Mouse (Mus musculus) layer of hippocampus, postnatal 36 days (tissue): ENCODE measurements around the gene Sema6b. TPM values are rescaled to one million over a fixed set of nuclear protein-coding genes. Genes with fewer than 3 reads are reported as not detected.

Source experiments
- DNase-seq, 2 experiments: peaks; one replicate each; pipeline ENCODE4 v3.0.0; 2022
- microRNA-seq, 2 experiments: library from miRNA; unstranded; fragments of <30 nt; microRNA quantifications; one replicate each; pipeline ENCODE4 v1.2.0; 2021
- total RNA-seq, 2 experiments: library from RNA; stranded (reverse); gene quantifications; 2 replicates each; pipeline ENCODE4 v1.2.3; 2021

The Sema6b gene
- total RNA-seq, 2 experiments from 2014 or later: 129 to 138 TPM

GRCm38 (mm10) chr17:56080781-56081585 is 59.2 kb downstream of the Sema6b start:
- peak; percentile 47 to 49 for DNase-seq

- DNase-seq: no peak
Observed at GRCm38 (mm10) chr17:56079921-56080320, 60.2 kb downstream of the Sema6b start.

- DNase-seq: peak; percentile 99 to 100
Observed at GRCm38 (mm10) chr17:56078880-56079795, 61.0 kb downstream of the Sema6b start, which contains the start of gene Hdgfl2. Gene Hdgfl2 (plus strand): TSS chr17:56079634.

- DNase-seq: peak in 1 of 2 experiments; percentile 19
Observed at GRCm38 (mm10) chr17:56078361-56078760, 61.8 kb downstream of the Sema6b start.

- DNase-seq: no peak
Observed at GRCm38 (mm10) chr17:56077523-56077922, 62.6 kb downstream of the Sema6b start.

GRCm38 (mm10) chr17:56074827-56075208 is 65.3 kb downstream of the Sema6b start, which contains the start of gene Ubxn6:
Gene Ubxn6 (minus strand): TSS chr17:56075028.
- DNase-seq: peak; percentile 96

- DNase-seq: peak; percentile 51 to 64
Observed at GRCm38 (mm10) chr17:56074097-56074826, 65.9 kb downstream of the Sema6b start.

Small RNAs within 50 kb of the gene (microRNA-seq; reads per million reads assigned to microRNA genes)
- 0 reads per million in 2 experiments for gene Gm44397

Other genes starting within 250 kb of the Sema6b start
- gene Zfp959, start 248.2 kb downstream of the Sema6b start, total RNA-seq: 1 to 10 TPM; 8.7 to 9.3 TPM
- 1 to 10 TPM; 3.4 to 5.4 TPM for gene Zfp119b, start 190.8 kb downstream of the Sema6b start, total RNA-seq
- 1 to 10 TPM; 1.1 to 1.2 TPM for gene Ebi3, start 187.7 kb downstream of the Sema6b start, total RNA-seq
- 10 to 100 TPM; 17.4 to 20.5 TPM for gene Yju2, start 181.2 kb downstream of the Sema6b start, total RNA-seq
- gene Shd, start 169.9 kb downstream of the Sema6b start, total RNA-seq: 10 to 100 TPM; 24.4 to 26.8 TPM
- 10 to 100 TPM; 70.1 to 75.8 TPM for gene Fsd1, start 153.8 kb downstream of the Sema6b start, total RNA-seq
- gene Stap2, start 134.8 kb downstream of the Sema6b start, total RNA-seq: 1 to 10 TPM; 2.1 TPM
- gene Mpnd, start 134.6 kb downstream of the Sema6b start, total RNA-seq: 100 to 1,000 TPM in 1 of 2 experiments, 10 to 100 TPM in 1; 95.5 to 102 TPM
- gene Sh3gl1, start 103.7 kb downstream of the Sema6b start, total RNA-seq: 10 to 100 TPM; 61.5 to 69.6 TPM
- 1 to 10 TPM; 2.5 to 3.6 TPM for gene Chaf1a, start 99.9 kb downstream of the Sema6b start, total RNA-seq
- 10 to 100 TPM; 84.6 to 87.3 TPM for gene Ubxn6, start 65.3 kb downstream of the Sema6b start, total RNA-seq
- 100 to 1,000 TPM; 115 to 121 TPM for gene Hdgfl2, start 60.7 kb downstream of the Sema6b start, total RNA-seq
- gene Plin4, start 30.5 kb downstream of the Sema6b start, total RNA-seq: 1 to 10 TPM; 1.4 to 6.8 TPM
- gene Plin5, start 22.7 kb downstream of the Sema6b start, total RNA-seq: under 1 TPM; 0.40 to 0.63 TPM
- 1 to 10 TPM in 1 of 2 experiments, under 1 TPM in 1; 0.40 to 1.7 TPM for gene Lrg1, start 18.3 kb downstream of the Sema6b start, total RNA-seq
- gene Tnfaip8l1, start 22.1 kb upstream of the Sema6b start, total RNA-seq: 1 to 10 TPM; 5.3 to 7.3 TPM
- gene Mydgf, start 43.6 kb upstream of the Sema6b start, total RNA-seq: 10 to 100 TPM; 40.9 to 44.0 TPM
- 10 to 100 TPM; 68.2 to 70.9 TPM for gene Dpp9, start 78.6 kb upstream of the Sema6b start, total RNA-seq
- gene Fem1a, start 116.5 kb upstream of the Sema6b start, total RNA-seq: 10 to 100 TPM; 34.3 to 35.7 TPM
- 1 to 10 TPM; 6.1 to 6.7 TPM for gene Ticam1, start 136.4 kb upstream of the Sema6b start, total RNA-seq
- 10 to 100 TPM; 10.9 to 15.0 TPM for gene Plin3, start 152.5 kb upstream of the Sema6b start, total RNA-seq
- not detected for gene Arrdc5, start 159.9 kb upstream of the Sema6b start, total RNA-seq
- gene Uhrf1, start 163.0 kb upstream of the Sema6b start, total RNA-seq: 1 to 10 TPM; 1.2 to 1.3 TPM
- 10 to 100 TPM; 84.3 to 96.2 TPM for gene Kdm4b, start 185.7 kb upstream of the Sema6b start, total RNA-seq